Comparison of ENCODE assay signal across 11 mouse cellular contexts in genomic region chr2:173024392-173024791, GRCm38 (mm10). TPM values are rescaled to one million over a fixed set of nuclear protein-coding genes. Genes with fewer than 3 reads are reported as not detected.
DNase-seq lines count a peak whose midpoint lies in the region; ATAC-seq and TF ChIP-seq lines count a peak whose summit lies in the region.
"Had no signal": no experiment of that assay in that cellular context is flagged by ENCODE, and none has a peak within 500 bp of the region (broad histone marks: within the 10 kb centered on the region; RNA-seq: fewer than 3 reads in every experiment).

No protein-coding gene starts in this region.

- H3K27me3 ChIP-seq in heart, embryonic 10.5 days (ENCODE audit: insufficient read depth, poor library complexity, severe bottlenecking) = peaks cover 9% of the 10 kb centered on the region
- peaks cover 20% of the 10 kb centered on the region for H3K27me3 ChIP-seq in midbrain, embryonic 13.5 days
- H3K27me3 ChIP-seq in midbrain, embryonic 16.5 days (ENCODE audit: control insufficient read depth, insufficient read depth, low read depth, low read length) = peaks cover 18% of the 10 kb centered on the region
- H3K27me3 ChIP-seq in intestine, postnatal 0 days (replicated peaks; ENCODE audit: control insufficient read depth, insufficient read depth, low read length) = no peaks in the 10 kb centered on the region
- peaks cover 4% of the 10 kb centered on the region; the same call in 1 of the 2 replicates for H3K27me3 ChIP-seq in stomach, embryonic 15.5 days (replicated peaks)

- peak overlapping the region; percentile 86 for H3K4me2 ChIP-seq in midbrain, embryonic 13.5 days (replicated peaks)
- no peak overlapping the region for H3K4me2 ChIP-seq in midbrain, embryonic 16.5 days (ENCODE audit: low read length)
- peak overlapping the region; percentile 96 for H3K4me2 ChIP-seq in intestine, postnatal 0 days (replicated peaks; ENCODE audit: low read depth)
- H3K4me2 ChIP-seq in stomach, embryonic 15.5 days = peak overlapping the region; percentile 86

- H3K27ac ChIP-seq in heart, embryonic 10.5 days = peak overlapping the region; percentile 67
- H3K27ac ChIP-seq in midbrain, embryonic 13.5 days = no peak overlapping the region
- H3K27ac ChIP-seq in midbrain, embryonic 16.5 days (ENCODE audit: low read length) = no peak overlapping the region
- H3K27ac ChIP-seq in intestine, postnatal 0 days (ENCODE audit: low read depth, low read length) = no peak overlapping the region; the same call in 1 of the 2 replicates
- H3K27ac ChIP-seq in stomach, embryonic 15.5 days = no peak overlapping the region

- H3K36me3 ChIP-seq in heart, embryonic 10.5 days = peaks cover 63% of the 10 kb centered on the region
- H3K36me3 ChIP-seq in midbrain, embryonic 13.5 days = peaks cover 34% of the 10 kb centered on the region
- H3K36me3 ChIP-seq in midbrain, embryonic 16.5 days (ENCODE audit: control insufficient read depth, insufficient read depth, low read length) = no peaks in the 10 kb centered on the region
- peaks cover 20% of the 10 kb centered on the region; the same call in 1 of the 2 replicates for H3K36me3 ChIP-seq in intestine, postnatal 0 days (ENCODE audit: control insufficient read depth, insufficient read depth)
- H3K36me3 ChIP-seq in stomach, embryonic 15.5 days = 0 out of 2 replicates have a peak, but pooled peaks cover 6% of the 10 kb centered on the region

- H3K9me3 ChIP-seq in heart, embryonic 10.5 days = no peaks in the 10 kb centered on the region
- H3K9me3 ChIP-seq in midbrain, embryonic 13.5 days = no peaks in the 10 kb centered on the region
- no peaks in the 10 kb centered on the region for H3K9me3 ChIP-seq in midbrain, embryonic 16.5 days (replicated peaks; ENCODE audit: control insufficient read depth, low read length, poor library complexity, severe bottlenecking)
- H3K9me3 ChIP-seq in intestine, postnatal 0 days (ENCODE audit: control insufficient read depth) = no peaks in the 10 kb centered on the region
- no peaks in the 10 kb centered on the region for H3K9me3 ChIP-seq in stomach, embryonic 15.5 days

- peaks cover 81% of the 10 kb centered on the region for H3K4me1 ChIP-seq in heart, embryonic 10.5 days
- H3K4me1 ChIP-seq in midbrain, embryonic 13.5 days (replicated peaks) = peaks cover 70% of the 10 kb centered on the region
- peaks cover 30% of the 10 kb centered on the region for H3K4me1 ChIP-seq in midbrain, embryonic 16.5 days (ENCODE audit: control insufficient read depth, insufficient read depth, low read length)
- H3K4me1 ChIP-seq in intestine, postnatal 0 days (replicated peaks; ENCODE audit: control insufficient read depth, insufficient read depth, low read length) = peaks cover 20% of the 10 kb centered on the region
- H3K4me1 ChIP-seq in stomach, embryonic 15.5 days = peaks cover 66% of the 10 kb centered on the region

- no peak for TF ChIP-seq CTCF in intestine, postnatal 0 days (IDR thresholded peaks at IDR 0.05; ENCODE audit: low read depth)

- 61% methylated on average over 8 of the region's 8 CpGs for WGBS in heart, embryonic 10.5 days
- 76% methylated on average over 8 of the region's 8 CpGs for WGBS in midbrain, embryonic 13.5 days
- WGBS in midbrain, embryonic 16.5 days = 78% methylated on average over 8 of the region's 8 CpGs
- 53% methylated on average over 8 of the region's 8 CpGs for WGBS in intestine, postnatal 0 days
- WGBS in stomach, embryonic 15.5 days = 79% methylated on average over 8 of the region's 8 CpGs

- peak overlapping the region; percentile 91 for H3K4me3 ChIP-seq in heart, embryonic 10.5 days
- H3K4me3 ChIP-seq in midbrain, embryonic 13.5 days (replicated peaks) = peak overlapping the region; percentile 9
- no peak overlapping the region for H3K4me3 ChIP-seq in midbrain, embryonic 16.5 days (ENCODE audit: low read depth, low read length)
- H3K4me3 ChIP-seq in intestine, postnatal 0 days (ENCODE audit: low read depth, low read length) = peak overlapping the region; percentile 78
- H3K4me3 ChIP-seq in stomach, embryonic 15.5 days (replicated peaks) = peak overlapping the region; percentile 75; the same call in 1 of the 2 replicates

- DNase-seq in heart, embryonic 10.5 days (ENCODE audit: low spot score) = no peak
- no peak for DNase-seq in heart, adult 18-20 months
- no peak for DNase-seq in embryo, embryonic 10.5 days (ENCODE audit: low spot score)
- DNase-seq in adipocyte (ENCODE audit: low spot score) = no peak
- DNase-seq: adrenal gland, postnatal 10 days; gastrocnemius, postnatal 10 days; right cerebral cortex, postnatal 14 days had no signal

- ATAC-seq in midbrain, embryonic 13.5 days = no peak
- no peak for ATAC-seq in midbrain, embryonic 16.5 days
- no peak for ATAC-seq in intestine, postnatal 0 days
- no peak for ATAC-seq in stomach, embryonic 15.5 days (ENCODE audit: insufficient read depth, low FRiP score, low read depth)

- H3K9ac ChIP-seq in midbrain, embryonic 13.5 days (replicated peaks) = 0 out of 2 replicates have a peak overlapping the region, but pooled peaks have one; percentile 21
- no peak overlapping the region for H3K9ac ChIP-seq in midbrain, embryonic 16.5 days (ENCODE audit: low read depth, low read length)
- no peak overlapping the region for H3K9ac ChIP-seq in intestine, postnatal 0 days (ENCODE audit: low read depth, low read length)
- H3K9ac ChIP-seq in stomach, embryonic 15.5 days = no peak overlapping the region

RNA-seq across cellular contexts. Expression of gene Rbm38, which starts 4.1 kb away (rescaled TPM):
- polyA plus RNA-seq in heart, embryonic 10.5 days (2016; fragmentation: Nextera tagmentation; extraction: Ambion mirVana) = 156 and 188 TPM in 2 replicates
- total RNA-seq in heart, adult 18-20 months (2021) = 100 to 1,000 TPM; 171 to 173 TPM
- 26.6 and 29.4 TPM in 2 replicates for polyA plus RNA-seq in midbrain, embryonic 13.5 days (2015; fragmentation: Nextera tagmentation; extraction: Ambion mirVana)
- 9.9 and 12.9 TPM in 2 replicates for polyA plus RNA-seq in midbrain, embryonic 16.5 days (2015; fragmentation: Nextera tagmentation; extraction: Ambion mirVana)
- polyA plus RNA-seq in intestine, postnatal 0 days (2015; fragmentation: Nextera tagmentation; extraction: Ambion mirVana) = 39.0 and 39.8 TPM in 2 replicates
- 43.6 and 56.6 TPM in 2 replicates for polyA plus RNA-seq in stomach, embryonic 15.5 days (2015; fragmentation: Nextera tagmentation; extraction: Ambion mirVana)

RNA-seq across cellular contexts. Expression of gene Rae1, which starts 24.5 kb away (rescaled TPM):
- polyA plus RNA-seq in heart, embryonic 10.5 days (2016; fragmentation: Nextera tagmentation; extraction: Ambion mirVana) = 139 and 162 TPM in 2 replicates
- total RNA-seq in heart, adult 18-20 months (2021) = 10 to 100 TPM; 21.5 to 21.8 TPM
- polyA plus RNA-seq in midbrain, embryonic 13.5 days (2015; fragmentation: Nextera tagmentation; extraction: Ambion mirVana) = 121 TPM in 2 replicates
- 115 and 118 TPM in 2 replicates for polyA plus RNA-seq in midbrain, embryonic 16.5 days (2015; fragmentation: Nextera tagmentation; extraction: Ambion mirVana)
- polyA plus RNA-seq in intestine, postnatal 0 days (2015; fragmentation: Nextera tagmentation; extraction: Ambion mirVana) = 62.8 and 63.5 TPM in 2 replicates
- 110 and 118 TPM in 2 replicates for polyA plus RNA-seq in stomach, embryonic 15.5 days (2015; fragmentation: Nextera tagmentation; extraction: Ambion mirVana)

RNA-seq across cellular contexts. Expression of gene Spo11, which starts 46.9 kb away (rescaled TPM):
- polyA plus RNA-seq in heart, embryonic 10.5 days (2016; fragmentation: Nextera tagmentation; extraction: Ambion mirVana) = 0.06 and 0.20 TPM in 2 replicates
- total RNA-seq in heart, adult 18-20 months (2021) = not detected
- 0.53 and 0.61 TPM in 2 replicates for polyA plus RNA-seq in midbrain, embryonic 13.5 days (2015; fragmentation: Nextera tagmentation; extraction: Ambion mirVana)
- polyA plus RNA-seq in midbrain, embryonic 16.5 days (2015; fragmentation: Nextera tagmentation; extraction: Ambion mirVana) = 1.0 and 1.6 TPM in 2 replicates
- 0.04 TPM in 1 of 2 replicates, not detected in the other for polyA plus RNA-seq in intestine, postnatal 0 days (2015; fragmentation: Nextera tagmentation; extraction: Ambion mirVana)
- polyA plus RNA-seq in stomach, embryonic 15.5 days (2015; fragmentation: Nextera tagmentation; extraction: Ambion mirVana) = 0.06 and 0.31 TPM in 2 replicates
- total RNA-seq: adrenal gland, postnatal 10 days; gastrocnemius, postnatal 10 days had no signal
